Mouse (Mus musculus): ENCODE results near the gene Zfp385c. TPM values are rescaled to one million over a fixed set of nuclear protein-coding genes. Genes with fewer than 3 reads are reported as not detected.

Gene Zfp385c
- polyA plus RNA-seq, 1 experiment from 2014 or later: 1.7 TPM

DNA sequence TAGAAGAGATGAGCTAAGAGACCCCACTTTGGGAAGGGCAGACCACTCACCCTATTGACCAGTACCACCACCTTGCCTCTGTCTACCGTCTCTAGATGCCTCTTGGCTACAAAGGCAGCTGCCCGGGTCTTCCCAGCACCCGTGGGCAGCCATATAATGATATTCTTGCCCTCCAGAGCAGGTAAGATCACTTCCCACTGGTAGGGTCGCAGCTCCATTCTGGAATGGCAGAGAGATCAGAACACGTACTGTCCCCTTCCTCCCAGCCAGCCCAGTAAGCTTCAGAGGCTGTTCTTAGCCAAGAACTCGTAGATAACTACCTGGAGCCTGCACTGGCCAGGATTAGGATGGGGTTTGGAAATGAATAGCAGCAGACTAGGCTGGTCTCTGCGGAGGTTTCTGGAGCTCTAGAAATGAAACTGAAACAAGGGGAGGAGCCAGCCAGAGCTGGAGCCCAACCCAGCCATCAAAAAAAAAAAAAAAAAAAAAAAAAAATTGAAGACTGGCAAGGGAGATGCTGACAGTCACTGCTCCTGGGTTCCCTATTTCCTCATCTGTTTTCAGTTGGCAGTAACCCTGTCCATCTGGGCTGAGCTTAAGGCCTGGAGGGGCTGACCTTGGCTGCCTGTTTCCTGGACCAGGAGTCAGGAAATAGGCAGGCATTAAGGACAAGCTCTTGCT is 11.7 kb upstream of the Zfp385c start, which contains the start of gene Dhx58:
TSS of gene Dhx58 (minus strand) at position 421 of the 681 bp plus-strand sequence.
- no peak within 1 kb of the TSS for H3K4me2 ChIP-seq (ENCODE audit: low read depth, low read length)
- no peak within 1 kb of the TSS for H3K27ac ChIP-seq (replicated peaks; ENCODE audit: low read depth, low read length)
- no peaks in the 10 kb centered on the region for H3K9me3 ChIP-seq (ENCODE audit: control insufficient read depth, low read length)
- no peak for DNase-seq (ENCODE audit: low spot score)
- 0 out of 2 replicates have a peak within 1 kb of the TSS, but pooled peaks have one; percentile 14 for H3K9ac ChIP-seq (ENCODE audit: low read depth, low read length)
- 0 out of 2 replicates have a peak, but pooled peaks cover 3% of the 10 kb centered on the region for H3K4me1 ChIP-seq (ENCODE audit: control insufficient read depth, insufficient read depth, low read length)
- 60% methylated on average over 7 of the region's 7 CpGs for WGBS
- ATAC-seq (ENCODE audit: low read depth): no peak
- no peaks in the 10 kb centered on the region for H3K27me3 ChIP-seq (replicated peaks; ENCODE audit: control insufficient read depth, insufficient read depth, low read length)
- no peak within 1 kb of the TSS for H3K4me3 ChIP-seq (ENCODE audit: low read depth, low read length)
- peaks cover 48% of the 10 kb centered on the region for H3K36me3 ChIP-seq (ENCODE audit: control insufficient read depth, insufficient read depth, low read length)

DNA sequence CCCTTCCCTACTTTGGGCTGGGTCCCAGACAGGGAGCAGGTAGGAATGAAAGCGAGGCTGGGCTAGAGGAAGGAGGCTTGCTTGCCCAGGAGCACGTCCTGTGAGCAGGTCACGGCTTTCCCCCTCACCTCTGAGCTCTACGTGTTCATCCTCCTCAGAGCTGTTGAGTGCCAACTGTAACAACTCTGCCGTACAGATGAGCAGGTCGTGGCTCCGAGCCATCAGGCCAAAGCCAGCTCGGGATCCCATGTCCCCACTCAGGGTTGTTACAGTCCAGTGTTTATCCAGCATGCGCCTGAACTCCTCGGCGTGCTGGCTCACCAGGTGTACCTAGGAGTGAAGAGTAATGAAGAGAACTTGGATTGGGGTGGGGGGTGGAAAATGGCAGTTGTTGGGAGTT is 11.1 kb upstream of the Zfp385c start:
- no peak for ATAC-seq (ENCODE audit: low read depth)
- Histone ChIP-seq H3K4me2 (ENCODE audit: low read depth, low read length) (no peak overlapping the region), H3K27ac (replicated peaks; ENCODE audit: low read depth, low read length) (no peak overlapping the region), H3K4me3 (ENCODE audit: low read depth, low read length) (no peak overlapping the region), H3K9me3 (ENCODE audit: control insufficient read depth, low read length) (no peaks in the 10 kb centered on the region), H3K27me3 (replicated peaks; ENCODE audit: control insufficient read depth, insufficient read depth, low read length) (no peaks in the 10 kb centered on the region), H3K9ac (ENCODE audit: low read depth, low read length) (no peak overlapping the region), H3K36me3 (ENCODE audit: control insufficient read depth, insufficient read depth, low read length) (peaks cover 42% of the 10 kb centered on the region; the same call in 1 of the 2 replicates), H3K4me1 (ENCODE audit: control insufficient read depth, insufficient read depth, low read length) (0 out of 2 replicates have a peak, but pooled peaks cover 3% of the 10 kb centered on the region)
- DNase-seq (ENCODE audit: low spot score): no peak
- WGBS: 66% methylated on average over 11 of the region's 11 CpGs

GRCm38 (mm10) chr11:100702906-100703305 is 10.7 kb upstream of the Zfp385c start:
- ATAC-seq (ENCODE audit: low read depth): no peak
- Histone ChIP-seq H3K4me1 (ENCODE audit: control insufficient read depth, insufficient read depth, low read length) (0 out of 2 replicates have a peak, but pooled peaks cover 3% of the 10 kb centered on the region), H3K36me3 (ENCODE audit: control insufficient read depth, insufficient read depth, low read length) (peaks cover 37% of the 10 kb centered on the region; the same call in 1 of the 2 replicates), H3K9me3 (ENCODE audit: control insufficient read depth, low read length) (no peaks in the 10 kb centered on the region), H3K27me3 (replicated peaks; ENCODE audit: control insufficient read depth, insufficient read depth, low read length) (no peaks in the 10 kb centered on the region), H3K9ac (ENCODE audit: low read depth, low read length) (no peak overlapping the region; the same call in 1 of the 2 replicates), H3K4me3 (ENCODE audit: low read depth, low read length) (no peak overlapping the region), H3K4me2 (ENCODE audit: low read depth, low read length) (peak overlapping the region; percentile 35), H3K27ac (replicated peaks; ENCODE audit: low read depth, low read length) (no peak overlapping the region)
- DNase-seq (ENCODE audit: low spot score): no peak
- WGBS: 49% methylated on average over 7 of the region's 7 CpGs

DNA sequence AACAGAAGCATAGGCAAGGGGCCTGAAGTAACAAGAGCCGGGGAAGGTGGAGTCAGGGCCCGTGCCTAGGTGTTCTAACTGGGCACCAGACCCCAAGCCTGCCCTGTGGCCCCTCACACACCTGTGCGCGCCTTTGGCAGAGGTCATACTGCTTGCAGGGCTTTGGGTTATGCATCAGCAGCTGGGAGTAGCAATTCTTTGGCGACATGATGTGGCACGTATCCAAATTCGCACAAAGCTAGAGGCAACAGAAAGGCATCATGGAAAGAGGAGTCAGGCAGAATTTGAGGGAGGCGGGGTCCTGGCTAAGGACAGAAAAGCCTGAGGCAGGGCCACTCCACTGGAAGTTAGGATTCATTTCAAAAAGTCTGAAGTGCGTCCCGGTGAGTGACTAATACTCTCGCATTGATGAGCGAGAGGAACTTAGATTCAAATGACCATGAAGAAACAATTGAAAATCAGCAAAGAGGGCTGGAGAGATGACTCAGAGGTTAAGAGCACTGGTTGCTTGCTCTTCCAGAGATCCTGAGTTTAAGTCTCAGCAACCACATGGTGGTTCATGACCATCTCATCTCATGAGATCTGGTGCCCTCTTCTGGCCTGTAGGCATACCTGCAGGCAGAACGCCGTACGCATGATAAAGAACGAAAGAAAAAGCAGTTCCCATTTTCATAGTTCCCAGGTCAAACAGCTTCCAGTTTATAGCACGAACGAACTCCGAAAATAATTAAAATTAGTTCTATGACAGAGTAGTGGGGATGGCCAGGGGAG is 10.0 kb upstream of the Zfp385c start:
- 32% methylated on average over 19 of the region's 19 CpGs for WGBS
- Histone ChIP-seq H3K27ac (replicated peaks; ENCODE audit: low read depth, low read length) (no peak overlapping the region), H3K4me3 (ENCODE audit: low read depth, low read length) (no peak overlapping the region), H3K4me1 (ENCODE audit: control insufficient read depth, insufficient read depth, low read length) (0 out of 2 replicates have a peak, but pooled peaks cover 3% of the 10 kb centered on the region), H3K27me3 (replicated peaks; ENCODE audit: control insufficient read depth, insufficient read depth, low read length) (no peaks in the 10 kb centered on the region), H3K4me2 (ENCODE audit: low read depth, low read length) (peak overlapping the region; percentile 35), H3K9me3 (ENCODE audit: control insufficient read depth, low read length) (no peaks in the 10 kb centered on the region), H3K9ac (ENCODE audit: low read depth, low read length) (no peak overlapping the region; the same call in 1 of the 2 replicates), H3K36me3 (ENCODE audit: control insufficient read depth, insufficient read depth, low read length) (peaks cover 30% of the 10 kb centered on the region; the same call in 1 of the 2 replicates)
- DNase-seq (ENCODE audit: low spot score) (peak; percentile 91), ATAC-seq (ENCODE audit: low read depth) (no peak)

GRCm38 (mm10) chr11:100701301-100701700 is 9.0 kb upstream of the Zfp385c start:
- Histone ChIP-seq H3K4me3 (ENCODE audit: low read depth, low read length) (peak overlapping the region; percentile 33), H3K9ac (ENCODE audit: low read depth, low read length) (0 out of 2 replicates have a peak overlapping the region, but pooled peaks have one; percentile 9), H3K4me1 (ENCODE audit: control insufficient read depth, insufficient read depth, low read length) (0 out of 2 replicates have a peak, but pooled peaks cover 3% of the 10 kb centered on the region), H3K27ac (replicated peaks; ENCODE audit: low read depth, low read length) (no peak overlapping the region), H3K27me3 (replicated peaks; ENCODE audit: control insufficient read depth, insufficient read depth, low read length) (no peaks in the 10 kb centered on the region), H3K9me3 (ENCODE audit: control insufficient read depth, low read length) (no peaks in the 10 kb centered on the region), H3K4me2 (ENCODE audit: low read depth, low read length) (peak overlapping the region; percentile 51), H3K36me3 (ENCODE audit: control insufficient read depth, insufficient read depth, low read length) (peaks cover 21% of the 10 kb centered on the region; the same call in 1 of the 2 replicates)
- WGBS: 5% methylated on average over 14 of the region's 14 CpGs
- DNase-seq (ENCODE audit: low spot score) (peak; percentile 40), ATAC-seq (ENCODE audit: low read depth) (peak; percentile 27; the same call in 1 of the 2 replicates)

DNA sequence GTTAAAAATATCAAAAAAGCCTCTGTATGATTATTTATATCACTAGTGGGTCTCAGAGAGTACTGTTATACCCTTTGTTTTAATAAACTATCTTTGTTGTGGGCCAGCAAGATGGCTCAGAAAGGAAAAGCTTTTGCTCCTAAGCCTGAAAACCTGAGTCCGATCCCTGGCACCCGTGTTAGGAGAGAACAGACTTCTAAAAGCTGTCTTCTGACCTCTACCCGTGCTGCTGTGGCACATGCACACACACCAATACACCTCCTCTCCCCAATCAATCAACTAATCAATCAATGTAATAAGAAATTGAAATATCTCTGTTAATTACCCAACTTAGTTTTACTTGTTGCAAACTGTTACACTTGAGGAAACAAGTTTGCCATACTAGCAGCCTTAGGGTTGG is 8.5 kb upstream of the Zfp385c start:
- Histone ChIP-seq H3K27me3 (replicated peaks; ENCODE audit: control insufficient read depth, insufficient read depth, low read length) (no peaks in the 10 kb centered on the region), H3K4me3 (ENCODE audit: low read depth, low read length) (peak overlapping the region; percentile 33; the same call in 1 of the 2 replicates), H3K4me1 (ENCODE audit: control insufficient read depth, insufficient read depth, low read length) (0 out of 2 replicates have a peak, but pooled peaks cover 3% of the 10 kb centered on the region), H3K9me3 (ENCODE audit: control insufficient read depth, low read length) (no peaks in the 10 kb centered on the region), H3K4me2 (ENCODE audit: low read depth, low read length) (peak overlapping the region; percentile 51), H3K36me3 (ENCODE audit: control insufficient read depth, insufficient read depth, low read length) (peaks cover 15% of the 10 kb centered on the region; the same call in 1 of the 2 replicates), H3K27ac (replicated peaks; ENCODE audit: low read depth, low read length) (no peak overlapping the region), H3K9ac (ENCODE audit: low read depth, low read length) (no peak overlapping the region)
- 82% methylated on average over 3 of the region's 3 CpGs for WGBS
- ATAC-seq (ENCODE audit: low read depth) (no peak), DNase-seq (ENCODE audit: low spot score) (no peak)

DNA sequence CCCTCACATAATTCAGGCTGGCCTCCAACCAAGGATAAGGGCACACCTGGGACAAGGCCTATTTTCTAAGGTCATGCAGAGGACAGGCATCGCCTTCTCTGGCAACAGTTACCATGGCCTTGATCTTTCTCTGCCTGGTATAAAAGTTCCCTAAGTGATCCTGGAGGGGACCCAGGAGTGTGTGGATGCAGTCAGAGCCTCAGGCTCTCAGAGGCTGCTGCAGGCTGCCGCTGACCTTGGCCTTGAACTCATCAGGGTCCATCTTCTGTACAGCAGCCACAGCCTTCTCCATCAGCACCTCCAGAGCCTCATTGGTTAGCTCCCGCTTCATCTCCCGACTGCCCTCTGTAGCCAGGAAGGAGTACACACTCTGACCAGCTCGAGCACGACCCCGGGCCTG is 5.7 kb upstream of the Zfp385c start:
- WGBS: 62% methylated on average over 7 of the region's 7 CpGs
- no peak overlapping the region for H3K4me2 ChIP-seq (ENCODE audit: low read depth, low read length)
- H3K27ac ChIP-seq (replicated peaks; ENCODE audit: low read depth, low read length): no peak overlapping the region
- no peak overlapping the region; the same call in 1 of the 2 replicates for H3K9ac ChIP-seq (ENCODE audit: low read depth, low read length)
- H3K4me1 ChIP-seq (ENCODE audit: control insufficient read depth, insufficient read depth, low read length): 0 out of 2 replicates have a peak, but pooled peaks cover 3% of the 10 kb centered on the region
- peaks cover under 1% of the 10 kb centered on the region; the same call in 1 of the 2 replicates for H3K27me3 ChIP-seq (replicated peaks; ENCODE audit: control insufficient read depth, insufficient read depth, low read length)
- no peaks in the 10 kb centered on the region for H3K9me3 ChIP-seq (ENCODE audit: control insufficient read depth, low read length)
- no peak for ATAC-seq (ENCODE audit: low read depth)
- no peak overlapping the region for H3K4me3 ChIP-seq (ENCODE audit: low read depth, low read length)
- DNase-seq (ENCODE audit: low spot score): no peak
- no peaks in the 10 kb centered on the region for H3K36me3 ChIP-seq (ENCODE audit: control insufficient read depth, insufficient read depth, low read length)

- H3K9me3 ChIP-seq (ENCODE audit: control insufficient read depth, low read length): no peaks in the 10 kb centered on the region
- peaks cover 22% of the 10 kb centered on the region; the same call in 1 of the 2 replicates for H3K27me3 ChIP-seq (replicated peaks; ENCODE audit: control insufficient read depth, insufficient read depth, low read length)
- 24% methylated on average over 5 of the region's 5 CpGs for WGBS
- no peak overlapping the region for H3K4me2 ChIP-seq (ENCODE audit: low read depth, low read length)
- H3K4me3 ChIP-seq (ENCODE audit: low read depth, low read length): no peak overlapping the region
- H3K36me3 ChIP-seq (ENCODE audit: control insufficient read depth, insufficient read depth, low read length): no peaks in the 10 kb centered on the region
- no peak overlapping the region for H3K9ac ChIP-seq (ENCODE audit: low read depth, low read length)
- no peak overlapping the region for H3K27ac ChIP-seq (replicated peaks; ENCODE audit: low read depth, low read length)
- peak; percentile 70; the same call in 1 of the 2 replicates for ATAC-seq (ENCODE audit: low read depth)
- no peak for DNase-seq (ENCODE audit: low spot score)
- 0 out of 2 replicates have a peak, but pooled peaks cover 4% of the 10 kb centered on the region for H3K4me1 ChIP-seq (ENCODE audit: control insufficient read depth, insufficient read depth, low read length)
Measured at GRCm38 (mm10) chr11:100694926-100695325, 2.7 kb upstream of the Zfp385c start.

All from embryonic facial prominence, embryonic 14.5 days (tissue).